Mouse (Mus musculus): ENCODE data around the gene Ppfibp1. TPM values are rescaled to one million over a fixed set of nuclear protein-coding genes. Genes with fewer than 3 reads are reported as not detected.

The Ppfibp1 gene
- total RNA-seq, 2 experiments from 2014 or later = 32.7 to 33.7 TPM

- no peak for DNase-seq
These were observed 107.6 kb downstream of the Ppfibp1 start for GRCm38 (mm10) chr6:146995878-146996277.

DNA sequence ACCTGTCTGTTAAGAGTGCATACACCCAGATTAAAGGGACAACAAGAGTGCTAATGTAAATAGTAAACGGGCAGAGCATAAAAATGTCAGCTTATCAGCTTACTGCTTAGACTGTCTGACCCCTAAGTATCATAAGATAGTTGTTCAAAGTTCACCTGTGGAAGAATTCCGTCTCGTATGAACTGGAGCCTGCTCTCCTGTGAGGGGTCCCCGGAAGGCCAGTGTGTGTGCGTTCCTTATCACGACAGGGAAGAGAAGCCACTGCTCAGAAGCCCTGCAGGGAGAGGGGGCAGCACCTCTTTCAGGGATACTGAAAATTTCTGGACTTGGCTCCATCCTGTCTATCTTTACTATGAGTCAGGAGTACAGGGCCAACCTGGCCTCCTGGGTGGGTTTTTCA is 108.7 kb downstream of the Ppfibp1 start:
- no peak for DNase-seq

DNA sequence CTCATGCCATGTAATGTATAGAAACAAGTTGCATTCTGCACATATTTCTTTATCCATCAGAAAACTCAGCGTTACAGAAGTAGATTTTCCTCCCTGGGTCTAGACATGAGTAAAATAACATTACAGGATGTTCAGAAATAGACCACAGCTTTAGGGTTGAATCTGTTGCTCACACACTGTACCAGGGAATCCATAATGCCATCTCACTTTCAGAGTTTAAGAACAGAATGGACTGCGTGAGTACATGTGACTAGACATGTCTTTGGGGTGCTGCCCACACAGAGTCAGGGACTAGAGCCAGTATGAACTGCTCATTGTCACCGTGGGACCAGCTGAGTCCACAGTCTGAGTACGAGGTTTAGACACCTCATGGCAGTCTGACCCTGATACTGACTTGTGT is 110.4 kb downstream of the Ppfibp1 start:
- DNase-seq = no peak

- no peak for DNase-seq
These were observed 111.0 kb downstream of the Ppfibp1 start for GRCm38 (mm10) chr6:146999302-146999701.

DNA sequence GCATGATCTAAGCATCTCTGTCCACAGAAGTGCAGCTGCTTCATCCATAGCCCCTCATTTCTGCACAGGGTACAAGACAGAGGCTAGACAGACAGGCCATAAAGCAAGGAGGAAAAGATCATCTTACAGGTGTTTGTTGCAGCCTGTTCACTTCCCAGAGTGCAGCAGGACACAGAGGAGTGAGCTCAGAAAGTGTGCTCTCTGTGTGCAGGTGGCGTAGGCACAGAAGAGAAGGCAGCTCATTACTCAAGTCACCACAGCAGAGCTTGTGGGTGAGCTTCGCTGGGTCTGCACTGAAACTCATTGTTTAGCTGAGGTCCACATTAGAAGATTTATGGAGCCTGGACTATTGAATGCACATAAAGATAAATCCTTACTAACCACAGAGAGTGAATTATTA is 111.5 kb downstream of the Ppfibp1 start:
- DNase-seq = no peak

DNA sequence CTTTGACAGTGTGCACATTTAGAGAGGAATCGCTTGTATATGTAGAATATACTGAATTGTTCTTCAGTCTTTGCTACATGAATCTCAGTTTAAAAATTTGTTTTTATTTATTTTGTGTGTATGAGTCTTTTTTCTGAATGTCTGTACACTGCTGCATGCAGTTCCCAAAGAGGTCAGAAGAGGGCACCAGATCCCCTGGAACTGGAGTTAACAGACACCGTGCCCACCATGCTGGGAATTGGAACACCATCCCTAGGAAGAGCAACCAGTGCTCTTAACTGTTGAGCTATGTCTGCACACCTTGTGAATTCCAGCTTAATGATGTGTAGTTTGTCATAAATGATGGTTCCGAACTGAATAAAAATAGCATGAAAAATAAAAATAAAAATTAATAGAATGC is 119.9 kb downstream of the Ppfibp1 start:
- DNase-seq = no peak

DNA sequence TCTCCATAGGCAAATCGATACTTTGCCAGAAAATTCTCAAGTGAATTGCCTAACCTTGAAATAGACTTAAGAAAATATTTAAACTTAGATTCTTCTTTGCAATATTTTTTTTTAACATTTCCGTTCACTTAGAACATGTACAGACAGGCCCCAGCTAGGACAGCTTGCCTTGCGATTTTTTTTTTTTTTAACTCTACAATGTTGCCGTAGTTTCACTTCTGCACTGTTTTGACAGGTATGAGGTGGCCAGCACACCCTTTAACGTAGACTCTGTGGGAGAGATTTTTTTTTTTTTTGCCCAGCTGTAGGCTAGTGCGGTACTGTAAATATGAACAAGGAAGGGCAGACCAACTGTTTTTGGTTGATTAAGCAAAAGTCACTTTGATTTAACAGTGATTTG is 122.1 kb downstream of the Ppfibp1 start:
- no peak for DNase-seq

- DNase-seq = no peak
These were observed 122.7 kb downstream of the Ppfibp1 start for GRCm38 (mm10) chr6:147010811-147011520.

DNA sequence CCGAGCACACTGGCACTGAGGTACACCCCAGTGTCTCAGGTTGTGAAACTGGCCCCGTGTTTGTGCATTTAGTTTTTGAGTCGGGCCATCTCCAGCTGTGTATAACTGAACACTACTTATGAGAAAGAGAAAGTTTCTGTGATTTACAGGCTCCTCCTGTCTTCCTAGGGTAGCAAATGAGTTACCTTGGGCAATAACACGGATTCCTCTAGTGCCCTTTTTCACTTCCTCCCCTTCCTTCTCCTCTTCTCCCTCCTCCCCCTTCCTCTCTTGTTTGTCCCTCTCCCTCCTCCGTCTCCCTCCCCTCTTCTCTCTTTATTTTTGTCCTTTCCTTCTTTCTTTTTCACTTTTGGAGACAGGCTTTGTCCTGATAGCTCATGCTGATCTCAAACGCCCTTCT is 123.3 kb downstream of the Ppfibp1 start:
- DNase-seq = no peak

GRCm38 (mm10) chr6:147011977-147012376 is 123.7 kb downstream of the Ppfibp1 start:
- DNase-seq = no peak

- no peak for DNase-seq
These were observed 125.3 kb downstream of the Ppfibp1 start for GRCm38 (mm10) chr6:147013546-147013945.

DNA sequence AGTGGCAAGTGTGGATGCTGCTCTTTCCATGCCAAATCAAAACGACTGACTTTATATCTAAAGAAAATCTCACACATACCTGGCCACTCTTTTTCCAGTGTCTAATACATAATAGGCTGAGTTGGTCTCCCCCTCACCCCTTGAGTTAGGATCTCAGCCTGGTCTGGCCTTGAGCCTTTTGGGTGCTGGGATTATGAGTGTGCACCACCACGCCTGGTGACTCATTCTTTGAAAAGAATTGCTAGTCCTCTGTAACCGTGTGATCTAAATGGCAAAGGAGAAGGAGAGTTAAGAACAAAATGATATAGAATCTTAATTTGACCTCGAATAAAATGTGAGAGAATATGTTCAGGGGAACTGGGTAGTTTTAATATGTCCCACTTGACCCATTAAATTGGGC is 129.6 kb downstream of the Ppfibp1 start:
- no peak for DNase-seq

- DNase-seq = no peak
These were observed 130.1 kb downstream of the Ppfibp1 start for GRCm38 (mm10) chr6:147018364-147018763.

DNA sequence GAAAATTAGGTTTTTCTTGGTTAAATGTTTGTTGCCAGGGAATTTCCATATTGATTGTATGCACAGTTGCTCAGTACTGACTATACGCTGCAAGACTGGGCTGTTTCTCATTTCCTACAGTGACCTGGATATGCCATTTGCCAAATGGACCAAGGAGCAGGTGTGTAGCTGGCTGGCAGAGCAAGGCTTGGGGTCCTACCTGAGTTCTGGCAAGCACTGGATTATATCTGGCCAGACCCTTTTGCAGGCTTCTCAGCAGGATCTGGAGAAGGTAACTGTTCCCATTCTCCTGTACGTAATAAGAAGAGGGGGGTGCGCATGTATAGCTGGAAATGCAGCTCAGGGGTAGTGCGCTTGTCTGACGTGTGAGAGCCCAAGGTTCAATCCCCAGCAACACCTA is 132.9 kb downstream of the Ppfibp1 start:
- DNase-seq = no peak

GRCm38 (mm10) chr6:147022375-147023132 is 134.3 kb downstream of the Ppfibp1 start:
- DNase-seq = peak; percentile 27

- DNase-seq = no peak
These were observed 134.8 kb downstream of the Ppfibp1 start for GRCm38 (mm10) chr6:147023133-147023395.

DNA sequence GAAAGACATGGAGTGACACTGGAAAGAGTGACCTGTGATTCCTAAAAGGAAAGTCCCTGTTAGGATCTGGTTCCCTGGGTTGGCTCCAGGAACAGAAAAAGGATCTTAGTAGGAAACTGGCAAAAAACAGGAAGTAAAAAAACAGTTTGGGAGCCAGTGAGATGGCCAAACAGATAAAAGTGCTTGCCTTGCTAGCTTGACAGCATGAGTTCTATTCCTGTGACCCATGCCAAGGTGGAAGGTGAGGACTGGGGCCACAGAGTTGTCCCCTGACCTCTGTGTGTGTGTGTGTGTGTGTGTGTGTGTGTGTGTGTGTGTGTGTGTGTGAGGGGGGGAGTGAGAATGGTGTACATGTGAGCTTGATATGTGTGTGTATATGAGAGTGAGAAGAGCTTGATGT is 135.3 kb downstream of the Ppfibp1 start:
- no peak for DNase-seq

DNA sequence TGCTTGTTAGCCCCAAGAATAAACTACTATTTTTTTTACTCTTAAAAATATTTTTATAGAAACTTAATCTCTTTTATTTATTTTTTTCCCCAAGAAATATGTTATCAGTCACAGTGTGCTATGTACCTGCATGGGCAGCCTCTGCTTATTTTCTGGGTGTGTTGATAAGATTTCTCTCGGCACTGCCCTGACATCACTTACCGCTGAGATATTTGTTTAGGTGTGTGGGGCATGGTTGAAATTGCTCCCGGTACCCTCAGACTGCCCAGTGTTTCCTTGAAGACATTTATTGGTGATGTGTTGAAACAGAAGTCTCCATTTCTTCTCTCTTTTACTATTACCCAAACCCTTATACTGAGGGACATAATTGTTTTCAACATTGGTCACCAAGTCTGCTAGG is 136.5 kb downstream of the Ppfibp1 start:
- DNase-seq = no peak

DNA sequence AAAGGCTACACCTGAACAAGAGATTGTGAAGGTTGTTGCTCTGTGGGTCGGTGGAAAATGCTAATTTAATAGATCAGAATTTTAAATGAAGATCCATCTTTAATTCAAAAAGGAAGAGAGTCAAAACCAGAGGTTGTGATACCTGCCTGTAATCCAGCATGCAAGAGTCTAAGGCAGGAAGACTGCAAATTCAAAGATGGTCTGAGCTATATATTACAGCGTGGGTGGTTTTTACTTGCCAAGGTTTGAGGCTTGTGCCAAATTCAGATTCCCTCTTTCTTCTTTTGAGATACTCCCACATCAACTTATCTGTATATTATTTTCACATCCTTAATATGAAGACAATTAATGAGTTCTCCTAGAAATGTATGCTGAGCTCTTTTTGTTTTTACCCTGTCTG is 140.1 kb downstream of the Ppfibp1 start:
- no peak for DNase-seq

- DNase-seq = no peak
These were observed 141.3 kb downstream of the Ppfibp1 start for GRCm38 (mm10) chr6:147029591-147029990.

DNA sequence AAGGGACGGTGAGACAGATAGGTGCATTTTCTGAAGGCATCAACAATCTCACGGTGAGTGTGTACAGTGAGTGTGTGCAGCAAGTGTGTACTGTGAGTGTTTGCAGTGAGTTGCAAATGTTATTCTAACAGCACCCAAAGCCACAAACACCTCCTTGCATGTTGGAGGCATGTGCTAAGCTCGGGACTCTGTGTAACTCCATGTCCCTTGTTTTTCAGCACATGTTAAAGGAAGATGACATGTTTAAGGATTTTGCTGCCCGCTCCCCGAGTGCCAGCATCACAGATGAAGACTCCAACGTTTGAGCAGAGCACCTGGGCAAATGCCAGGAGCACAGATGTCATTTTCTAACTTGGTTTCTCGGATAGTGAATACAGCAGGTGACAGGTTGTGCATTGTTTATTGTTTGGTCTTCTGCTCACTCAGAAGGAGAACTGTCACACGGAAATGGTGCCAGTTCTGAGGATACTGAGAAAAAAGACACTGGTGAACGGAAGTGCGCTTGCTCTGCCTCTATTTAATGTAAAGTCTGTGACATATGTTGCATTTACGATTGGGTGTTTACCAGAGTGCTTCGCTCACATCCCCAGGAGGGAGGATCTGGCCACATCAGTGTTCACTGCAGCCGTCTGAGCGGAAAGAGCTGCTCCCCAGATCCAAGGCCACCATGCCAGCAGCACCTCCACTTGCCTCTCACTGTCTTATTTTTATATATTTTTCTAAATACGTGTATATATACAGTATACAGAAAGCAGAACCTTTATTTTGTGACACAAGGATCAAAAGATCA is 142.0 kb downstream of the Ppfibp1 start:
- no peak for DNase-seq

DNA sequence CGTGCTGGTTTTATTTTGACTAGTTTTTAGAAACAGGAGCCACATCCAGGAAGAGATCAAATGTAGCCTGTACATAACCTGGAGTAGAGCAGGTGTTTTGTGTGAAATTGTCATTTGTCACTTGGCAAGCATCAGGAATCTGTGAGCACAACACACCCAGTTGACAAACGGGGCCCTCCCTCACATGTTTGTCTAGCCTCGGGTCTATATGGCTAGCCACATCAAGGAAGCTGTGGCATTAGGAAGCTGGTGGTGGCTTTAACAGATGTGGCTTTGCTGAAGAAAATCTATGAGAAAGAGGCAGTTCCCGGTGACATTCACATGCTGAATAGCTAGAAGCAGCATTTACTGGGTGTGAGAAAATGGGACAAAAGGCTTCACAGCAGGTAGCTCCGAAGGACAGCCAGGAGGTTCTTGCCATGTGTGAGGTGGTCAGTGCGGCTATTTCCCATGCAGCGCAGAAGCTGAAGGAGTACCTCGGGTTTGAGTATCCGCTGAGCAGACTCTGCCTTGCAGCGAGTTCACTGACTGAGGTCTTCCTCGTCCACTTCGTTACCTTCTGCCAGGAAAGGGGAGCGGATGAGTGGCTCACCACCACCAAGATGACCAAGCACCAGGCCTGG is 144.1 kb downstream of the Ppfibp1 start, which contains the start of gene Rep15:
TSS of gene Rep15 (plus strand) at position 282 of the 623 bp plus-strand sequence.
- no peak for DNase-seq
